Mouse (Mus musculus) common myeloid progenitor, adult 5-6 weeks (primary cell): ENCODE data around the gene Rpl22. TPM values are rescaled to one million over a fixed set of nuclear protein-coding genes. Genes with fewer than 3 reads are reported as not detected.
A peak's percentile ranks its signal among the peaks of the same experiment; 100 is the strongest.

Experiments used
- ATAC-seq: replicated peaks from 2 replicates; pipeline ENCODE4 v1.8.0; 2016; ENCODE audit warnings: low read depth, mild to moderate bottlenecking, moderate TSS enrichment, inconsistent platforms; ENCODE audit not compliant: poor library complexity, severe bottlenecking
- total RNA-seq: library from RNA; stranded (forward); fragments of 200-1000, 187-1606 nt; gene quantifications from 2 replicates; pipeline ENCODE4 v1.2.3, GENCODE M21; 2017

The Rpl22 gene
- total RNA-seq, 1 experiment from 2014 or later: 3,442 TPM

DNA sequence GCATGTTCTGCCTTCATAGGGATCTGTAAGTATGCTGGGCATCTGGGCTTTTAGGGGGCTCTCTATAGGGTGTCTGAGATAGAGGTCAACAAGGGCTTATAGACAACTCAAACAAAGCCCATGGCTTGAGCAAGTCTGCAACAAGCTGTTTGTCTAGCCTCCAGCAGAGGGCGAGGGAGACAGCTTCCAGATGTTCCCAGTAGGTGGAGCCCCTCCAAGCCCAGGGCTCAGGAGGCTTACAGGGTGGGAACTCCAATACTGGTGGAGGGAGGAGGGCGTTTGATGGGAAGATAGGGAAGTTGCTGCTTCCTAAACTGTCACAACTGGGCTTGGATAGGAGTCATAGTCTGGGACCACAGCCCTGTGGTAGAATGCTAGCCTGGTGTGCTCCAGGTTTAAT, 7.4 kb downstream of the Rpl22 start:
- ATAC-seq: peak; percentile 90

DNA sequence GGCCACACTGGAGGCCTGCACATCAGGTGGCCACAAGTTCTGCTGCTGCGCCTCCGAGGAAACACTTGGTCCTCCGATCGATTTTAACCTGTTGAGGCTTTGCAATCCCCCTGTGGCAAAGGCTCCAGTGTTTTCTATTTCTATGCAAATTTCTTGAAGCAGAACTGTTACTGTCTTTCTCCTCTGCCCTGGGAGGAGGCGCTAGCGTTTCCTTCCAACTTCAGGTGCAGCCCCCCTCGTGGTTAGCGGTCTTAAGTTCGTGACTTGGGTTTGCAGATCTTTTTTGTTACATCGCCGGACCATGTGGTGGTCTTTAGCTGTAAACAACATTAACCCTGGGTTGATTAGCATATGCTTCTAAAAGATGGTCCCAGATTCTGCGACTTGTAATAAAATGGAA, 8.0 kb downstream of the Rpl22 start:
- ATAC-seq: no peak

DNA sequence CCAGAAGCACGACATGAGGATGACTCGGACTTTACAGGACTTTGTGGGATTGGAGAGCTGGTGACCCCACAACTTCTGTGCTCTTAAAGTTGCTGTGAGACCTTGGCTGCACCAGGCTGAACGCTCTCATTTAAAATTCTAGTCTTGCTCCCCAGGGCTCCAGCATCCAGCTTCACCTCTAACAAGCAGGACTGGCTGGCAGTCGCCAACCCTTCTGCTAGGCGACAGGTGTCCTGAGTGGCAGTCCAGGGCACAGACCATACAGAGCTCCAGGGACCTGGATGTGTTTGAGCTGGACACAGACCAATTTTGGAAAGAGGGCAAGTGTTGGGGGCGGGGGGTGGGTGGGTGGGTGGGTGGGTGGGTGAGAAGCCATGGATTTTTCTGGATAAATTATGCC, 12.2 kb downstream of the Rpl22 start:
- no peak for ATAC-seq

DNA sequence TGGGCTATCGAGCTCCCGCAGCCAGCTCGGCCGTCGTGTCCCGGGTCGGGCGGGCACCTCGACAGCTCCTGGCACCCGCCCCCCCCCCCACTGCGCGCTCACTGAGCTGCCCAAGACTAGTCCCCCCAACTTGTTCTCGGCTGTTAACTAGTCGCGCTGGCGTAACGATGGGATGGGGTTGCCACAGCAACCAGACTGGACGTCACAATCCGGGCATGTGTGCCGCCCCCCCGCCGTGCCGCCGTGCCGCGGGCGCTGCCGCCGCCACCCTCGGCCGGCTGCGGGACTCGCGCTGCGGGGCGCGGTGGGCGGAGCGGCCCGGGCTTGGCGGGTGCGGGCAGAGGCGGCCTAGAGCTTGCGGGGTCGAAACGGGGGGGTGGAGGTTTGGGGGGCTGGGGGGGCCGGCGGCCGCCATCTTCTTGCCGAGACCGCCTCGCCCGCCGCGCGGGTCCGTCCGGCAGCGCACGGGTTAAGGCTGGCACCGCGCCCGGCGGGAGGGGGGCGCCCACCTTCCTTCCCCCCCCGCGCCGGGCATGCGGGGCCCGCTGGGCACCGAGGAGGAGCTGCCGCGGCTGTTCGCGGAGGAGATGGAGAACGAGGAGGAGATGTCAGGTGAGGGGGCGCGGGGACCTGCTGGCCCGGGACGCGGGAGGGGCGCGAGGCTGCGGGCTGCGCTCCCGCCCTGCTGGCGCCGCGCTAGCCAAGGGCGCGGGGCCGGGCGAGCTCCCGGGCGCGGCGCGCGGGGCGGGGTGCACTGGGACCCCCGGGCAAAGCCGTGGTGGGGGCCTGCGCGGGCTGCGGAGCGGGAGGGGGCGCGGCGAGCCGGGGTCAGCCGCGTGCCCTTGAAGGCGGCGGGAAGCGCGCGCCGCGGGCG, 13.1 kb downstream of the Rpl22 start, which contains the start of gene Chd5:
Chd5 (plus strand) TSS at position 233 of the 874 bp plus-strand sequence.
- ATAC-seq: peak; percentile 2; the same call in 1 of the 2 replicates

DNA sequence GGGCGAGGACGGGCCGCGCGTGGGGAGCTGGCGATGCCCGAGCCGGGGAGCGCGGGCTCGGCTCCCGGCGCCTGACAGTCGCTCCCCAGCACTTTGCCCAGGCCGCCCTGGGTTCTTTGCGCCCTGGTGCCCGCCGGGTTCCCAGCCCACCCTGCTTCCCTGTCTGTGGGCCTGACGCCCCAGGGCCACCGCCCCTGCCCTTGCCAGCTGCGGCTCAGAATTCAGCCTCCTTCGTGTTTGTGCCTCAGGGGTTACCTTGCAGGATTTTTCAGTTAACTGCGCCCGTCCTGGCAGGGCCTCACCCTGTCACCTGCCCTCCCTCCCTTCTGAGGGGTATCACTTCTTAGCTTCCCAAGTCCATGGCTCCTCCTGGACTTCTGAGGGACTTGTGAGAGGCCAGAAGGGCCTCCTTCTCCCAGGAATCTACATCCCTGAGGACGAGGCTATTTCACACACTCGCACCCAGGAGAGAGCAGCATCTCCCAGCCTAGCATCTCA, 13.8 kb downstream of the Rpl22 start:
- no peak for ATAC-seq

DNA sequence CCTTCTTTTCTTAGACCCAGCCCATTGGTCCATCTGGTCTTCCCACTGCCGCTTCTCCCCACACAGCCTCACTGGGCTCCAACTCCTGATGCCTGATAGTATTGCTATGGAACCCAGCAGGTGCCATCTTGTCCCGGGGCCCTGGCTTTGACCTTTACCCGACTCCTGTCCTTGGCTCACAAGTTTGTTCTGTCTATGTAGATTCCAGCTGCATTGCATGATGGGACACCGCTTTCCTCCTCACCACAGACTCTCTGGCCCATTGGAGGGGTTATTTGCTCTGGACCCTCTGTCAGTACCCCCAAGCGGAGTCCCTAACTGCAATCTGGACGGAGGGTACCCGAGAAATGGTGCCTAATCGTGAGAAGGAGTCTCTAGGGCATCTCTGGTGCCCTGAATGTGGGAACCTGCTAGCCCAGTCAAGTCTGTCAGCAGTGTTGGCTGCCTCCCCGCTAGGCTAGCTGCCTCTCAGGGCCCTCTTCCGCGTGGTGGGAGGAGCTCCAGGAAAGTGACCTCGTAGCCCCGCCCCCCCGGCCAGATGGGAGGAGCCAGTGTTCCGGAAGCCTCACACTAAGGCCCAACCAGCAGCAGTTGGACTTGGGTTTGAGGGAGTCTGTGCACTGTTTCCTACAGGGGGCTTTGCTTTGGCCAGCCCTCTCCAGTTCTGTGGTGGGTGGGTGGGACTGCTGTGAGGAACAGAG, 15.2 kb downstream of the Rpl22 start:
- ATAC-seq: peak; percentile 60

DNA sequence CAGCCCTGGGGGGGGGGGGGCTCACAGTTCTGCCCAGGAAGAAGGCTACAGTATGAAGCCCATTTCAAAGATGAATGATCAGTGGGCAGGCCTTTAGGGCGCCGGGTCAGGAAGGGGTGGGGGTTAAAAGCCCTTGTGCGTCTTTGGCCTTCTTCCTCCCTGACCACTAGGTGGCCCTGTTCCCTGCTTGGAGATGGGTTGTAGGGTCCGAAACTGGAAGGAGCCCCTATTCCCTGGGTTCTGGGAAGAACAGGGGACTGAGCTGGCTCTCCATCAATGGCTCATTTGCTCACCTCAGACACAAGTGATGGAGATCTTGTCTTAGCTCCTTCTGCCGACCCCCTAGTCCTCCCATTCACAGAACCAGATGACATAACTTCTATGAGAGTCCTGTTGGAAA, 17.8 kb downstream of the Rpl22 start:
- ATAC-seq: peak; percentile 51

DNA sequence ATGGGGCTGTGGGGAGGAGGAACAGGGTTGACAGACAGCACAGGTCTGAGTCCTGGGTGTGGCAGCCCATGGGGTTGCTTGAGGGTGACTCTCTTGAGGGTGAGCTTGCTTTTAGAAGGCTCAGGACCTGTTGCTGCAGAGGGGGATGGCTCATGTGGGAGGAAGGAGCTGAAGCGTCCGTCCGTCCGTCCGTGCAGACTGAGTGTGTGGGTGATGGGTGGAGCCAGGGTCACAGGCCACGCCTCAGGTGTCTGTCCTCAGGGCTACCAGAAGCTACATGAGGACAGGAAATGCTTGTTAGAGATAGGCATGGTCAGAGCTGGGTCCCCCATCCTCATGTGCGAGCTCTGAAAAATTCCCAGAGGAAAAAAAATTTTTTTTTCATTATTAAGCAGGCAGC, 19.1 kb downstream of the Rpl22 start:
- ATAC-seq: no peak

DNA sequence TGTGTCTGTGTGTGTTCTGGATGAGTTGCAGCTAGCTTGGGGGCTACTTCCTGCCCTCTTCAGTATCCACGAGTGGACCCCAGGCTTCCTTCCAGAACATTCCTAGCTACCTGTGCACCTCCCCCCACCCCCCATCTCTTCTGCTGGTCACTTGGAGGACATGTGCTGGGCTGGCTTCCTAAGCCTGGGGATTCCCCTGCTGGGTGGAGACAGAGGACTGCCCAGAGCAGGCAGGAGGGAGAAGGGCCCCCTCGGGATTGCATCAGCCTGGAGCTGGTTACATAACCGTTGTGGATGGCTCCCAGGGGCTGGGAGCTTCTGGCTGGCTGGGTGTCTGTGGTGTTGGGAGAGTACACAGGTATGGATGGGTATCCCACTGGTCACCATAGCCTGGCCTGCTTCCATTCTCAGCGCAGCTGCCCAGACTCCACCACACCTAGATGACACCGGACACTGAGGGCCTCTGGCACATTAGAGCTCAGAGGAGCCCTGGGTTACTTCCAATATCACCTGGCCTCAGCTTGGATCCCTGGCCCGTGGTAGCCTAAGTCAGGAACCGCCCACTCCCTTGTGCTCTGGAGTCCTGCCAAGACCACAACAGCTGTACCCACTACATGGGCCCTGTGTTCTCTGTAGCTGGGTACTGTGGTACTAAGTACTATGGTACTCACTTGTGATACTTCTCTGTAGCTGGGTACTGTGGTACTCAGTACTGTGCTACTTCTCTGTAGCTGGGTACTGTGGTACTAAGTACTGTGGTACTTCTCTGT, 19.8 kb downstream of the Rpl22 start:
- ATAC-seq: peak; percentile 52

DNA sequence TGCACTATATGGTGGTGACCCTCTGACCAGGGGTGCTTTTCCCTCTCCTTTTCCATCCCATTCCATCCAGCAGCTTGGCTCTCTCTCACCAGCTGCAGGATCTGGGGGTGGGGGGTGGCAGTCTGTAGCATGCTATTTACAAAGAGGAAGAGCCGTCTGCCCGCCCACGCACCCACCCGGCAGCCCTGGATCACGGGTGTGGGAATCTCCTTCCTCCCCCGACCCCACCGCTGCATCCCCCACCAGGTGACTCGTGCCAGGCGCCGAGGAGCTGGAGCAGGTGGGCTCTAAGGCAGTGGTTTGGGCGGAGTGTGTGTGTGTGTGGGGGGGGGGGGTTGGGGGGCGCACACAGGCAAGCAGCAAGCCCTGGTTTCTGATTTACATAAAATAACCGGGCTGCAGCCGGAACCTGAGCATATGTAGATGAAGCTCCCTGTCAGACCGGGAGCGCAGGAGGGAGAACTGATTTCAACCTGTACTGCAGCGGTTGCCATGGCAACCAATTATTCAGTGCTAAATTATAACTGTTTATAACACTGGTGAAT, 24.4 kb downstream of the Rpl22 start:
- no peak for ATAC-seq

DNA sequence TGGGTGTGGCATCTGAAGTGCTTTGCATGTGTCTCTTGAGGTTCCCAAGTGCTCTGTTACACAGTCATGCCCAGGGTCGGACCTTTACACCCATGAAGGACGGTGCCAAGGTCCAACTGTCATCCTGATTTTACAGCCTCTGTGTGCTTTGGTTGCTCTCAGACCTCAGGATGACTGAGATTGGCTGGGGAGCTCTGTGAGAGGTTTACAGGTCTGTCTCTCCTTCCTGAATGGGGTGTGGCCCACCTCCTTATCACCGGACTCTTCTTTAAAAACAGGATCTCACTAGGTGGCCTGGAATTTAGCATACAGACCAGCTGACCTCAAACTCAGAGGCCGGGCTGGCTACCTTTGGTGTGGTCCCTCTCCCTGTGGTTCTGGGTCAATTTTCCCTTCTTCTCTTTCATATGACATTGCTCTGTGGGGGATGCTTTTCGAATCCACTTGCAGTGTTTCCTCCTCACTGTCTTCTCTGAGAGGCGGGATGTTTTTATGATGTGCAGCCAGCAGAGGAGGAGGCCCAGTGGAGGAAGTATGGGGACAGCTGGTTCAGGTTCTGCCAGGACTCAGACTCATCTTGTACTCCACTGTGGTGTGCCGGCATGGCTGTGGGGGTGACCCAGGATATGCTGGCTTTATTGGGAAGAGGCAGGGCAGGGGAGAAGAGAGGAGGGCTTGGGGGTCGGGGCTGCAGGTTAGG, 25.3 kb downstream of the Rpl22 start:
- ATAC-seq: no peak

DNA sequence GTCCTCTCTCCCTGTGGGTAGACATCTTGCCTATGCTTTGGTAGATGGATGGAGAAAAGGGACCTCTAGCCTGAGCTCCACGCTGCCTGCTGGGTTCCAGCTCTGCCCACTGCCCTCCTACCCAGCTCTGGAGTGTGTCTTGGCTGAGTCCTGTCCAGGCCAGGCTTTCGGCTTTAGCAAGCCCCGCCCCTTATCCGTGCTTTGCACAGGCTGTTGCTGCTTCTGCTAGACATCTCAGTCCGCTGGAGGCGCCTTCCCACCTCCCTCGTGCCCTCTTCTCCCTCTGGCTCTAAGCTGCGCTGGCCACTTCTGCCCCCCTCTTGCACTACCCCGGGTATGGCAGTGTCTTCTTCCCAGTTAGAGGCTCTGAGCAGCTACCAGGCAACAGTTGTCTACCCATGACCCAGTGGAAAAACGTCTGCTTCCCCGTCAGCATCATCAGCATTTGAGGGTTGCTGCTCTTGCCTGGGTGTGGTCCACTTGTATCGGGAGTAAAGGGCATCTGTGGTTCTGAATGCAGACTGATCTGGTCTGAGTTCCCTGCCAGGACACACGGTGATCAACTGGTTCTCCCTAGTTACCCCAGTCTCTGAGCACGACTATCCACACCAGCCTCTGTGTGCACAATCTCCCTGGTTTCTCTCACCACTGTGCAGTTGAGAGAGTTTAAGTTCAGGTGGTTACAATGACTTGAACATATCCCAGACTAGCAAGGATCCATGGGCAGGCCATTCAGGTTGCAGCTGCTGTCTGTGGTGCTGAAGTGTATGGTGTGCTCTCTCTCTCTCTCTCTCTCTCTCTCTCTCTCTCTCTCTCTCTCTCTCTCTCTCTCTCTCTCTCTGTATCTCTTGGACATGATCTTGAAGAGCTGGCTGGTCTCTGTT, 26.1 kb downstream of the Rpl22 start:
- ATAC-seq: peak; percentile 46

DNA sequence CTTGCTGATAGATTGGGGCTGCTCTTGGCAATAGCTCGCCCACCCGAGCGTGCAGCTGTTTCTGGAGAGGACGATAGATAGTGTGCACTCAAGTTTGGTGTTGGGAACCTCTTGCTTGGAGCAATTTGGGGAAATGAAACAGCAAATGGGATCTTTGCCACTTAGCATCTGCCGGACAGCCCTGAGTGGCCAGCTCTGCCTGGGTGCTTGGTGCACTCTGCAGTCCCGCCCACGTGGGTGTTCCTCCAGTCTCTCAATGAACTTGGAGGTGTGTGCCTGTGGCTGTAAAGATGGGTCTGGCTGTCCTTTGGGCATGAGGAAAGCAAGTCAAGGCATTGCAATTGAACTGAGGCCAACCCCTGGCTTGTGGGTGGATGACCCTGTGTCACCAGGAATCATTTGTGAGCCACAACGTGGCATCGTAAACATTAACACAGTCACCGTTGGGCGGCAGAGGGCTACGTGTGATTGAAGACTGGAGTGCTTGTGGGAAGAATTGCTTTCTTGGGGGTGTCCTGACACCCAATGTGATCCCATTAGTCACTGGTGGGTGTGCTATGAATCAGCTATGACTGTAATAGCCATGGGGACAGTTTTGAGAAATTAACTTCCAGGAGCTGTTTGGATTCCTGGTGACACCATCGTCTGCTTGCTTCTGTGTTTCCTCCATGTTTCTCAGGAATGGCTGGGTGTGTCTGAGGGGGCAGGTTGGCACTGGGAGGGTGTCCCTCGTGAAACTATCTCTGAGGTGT, 28.5 kb downstream of the Rpl22 start:
- ATAC-seq: peak; percentile 18; the same call in 1 of the 2 replicates

DNA sequence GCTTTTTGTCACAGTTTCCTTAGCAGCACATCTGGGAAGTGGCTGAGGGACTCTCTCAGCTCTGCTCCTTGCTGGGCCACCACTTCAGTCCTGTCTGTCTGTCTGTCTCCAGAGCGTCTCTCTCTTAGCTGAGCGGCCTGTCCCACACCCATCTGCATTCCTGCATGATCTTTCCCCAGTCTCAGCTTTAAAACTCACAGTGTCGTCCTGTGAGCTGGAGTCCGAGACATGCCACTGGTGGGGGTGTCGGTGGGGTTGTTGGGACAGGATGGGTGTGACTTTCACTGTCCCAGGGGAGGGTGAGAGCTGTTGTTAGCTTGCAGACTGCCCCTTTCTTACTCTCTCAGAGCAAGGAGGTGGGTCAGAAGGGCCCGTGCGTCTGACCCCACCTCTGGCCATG, 30.1 kb downstream of the Rpl22 start:
- no peak for ATAC-seq

DNA sequence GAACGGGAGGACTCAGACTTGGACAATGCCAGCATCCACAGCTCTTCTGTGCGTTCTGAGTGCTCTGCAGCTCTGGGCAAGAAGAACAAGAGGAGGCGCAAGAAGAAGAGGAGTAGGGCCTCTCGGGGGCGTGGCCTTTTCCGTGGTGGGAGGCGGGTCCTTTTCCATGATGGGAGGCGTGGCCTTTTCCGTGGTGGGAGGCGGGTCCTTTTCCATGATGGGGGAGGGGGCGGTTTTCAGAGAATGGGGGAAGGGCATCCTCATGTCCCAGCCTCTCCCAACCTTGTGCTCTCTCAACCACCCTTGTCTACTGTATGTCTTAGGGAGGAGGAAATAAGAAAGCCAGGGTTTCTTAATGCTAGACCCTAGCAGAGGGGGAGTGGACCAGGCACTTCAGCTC, 34.2 kb downstream of the Rpl22 start:
- no peak for ATAC-seq

DNA sequence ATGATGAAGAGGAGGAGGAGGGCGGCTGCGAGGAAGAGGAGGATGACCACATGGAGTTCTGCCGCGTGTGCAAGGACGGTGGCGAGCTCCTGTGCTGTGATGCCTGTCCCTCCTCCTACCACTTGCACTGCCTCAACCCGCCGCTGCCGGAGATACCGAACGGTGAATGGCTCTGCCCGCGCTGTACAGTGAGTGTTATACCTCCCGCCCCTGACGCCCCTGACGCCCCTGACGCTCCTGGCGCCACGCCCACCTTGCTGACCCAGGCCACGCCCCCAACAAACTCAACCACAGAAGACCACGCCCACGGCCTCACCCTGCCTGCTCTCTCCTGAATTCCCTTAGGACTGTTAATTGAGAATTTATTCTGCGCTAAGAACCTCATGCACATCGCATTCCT, 35.3 kb downstream of the Rpl22 start:
- peak; percentile 76 for ATAC-seq

DNA sequence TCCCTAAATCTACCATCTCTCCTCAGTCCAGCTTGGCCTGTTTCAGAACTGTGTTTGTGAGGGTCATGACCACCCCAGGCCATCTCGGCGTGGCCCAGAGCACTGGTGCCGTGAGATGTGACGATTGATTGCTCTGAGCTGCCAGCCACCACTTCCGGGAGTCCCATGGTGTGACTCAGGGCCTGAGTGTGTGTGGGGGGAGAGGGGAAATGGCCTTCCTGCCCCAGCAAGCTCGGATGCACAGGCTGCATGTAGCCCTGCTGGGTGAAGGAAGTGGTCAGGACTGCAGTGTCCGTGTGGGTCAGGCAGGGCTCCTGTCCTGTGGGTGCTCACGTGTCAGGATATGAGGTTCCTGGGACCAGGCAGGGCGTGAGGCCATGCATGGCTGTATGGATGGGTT, 36.6 kb downstream of the Rpl22 start:
- ATAC-seq: peak; percentile 82

DNA sequence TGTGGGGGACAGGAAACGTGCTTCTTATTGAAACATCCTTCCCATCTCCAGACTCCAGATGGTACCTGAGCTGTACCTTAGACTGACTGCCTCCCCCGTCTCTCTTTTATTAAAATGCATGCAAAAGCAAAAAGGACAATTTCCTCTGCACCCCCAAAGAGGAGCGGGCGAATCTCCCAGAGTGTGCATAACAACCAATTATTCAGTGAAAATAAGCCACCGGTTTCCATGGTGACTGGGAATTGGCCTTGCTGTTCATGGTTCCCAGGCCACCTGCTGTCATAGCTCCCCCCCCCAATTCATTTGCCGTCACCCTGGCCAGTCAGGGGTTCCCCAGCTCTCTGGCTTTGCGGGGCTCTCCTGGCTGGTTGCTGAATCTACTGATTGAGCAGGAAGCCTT, 39.7 kb downstream of the Rpl22 start:
- no peak for ATAC-seq
